Mouse (Mus musculus): ENCODE results near the gene Hdac1. TPM values are rescaled to one million over a fixed set of nuclear protein-coding genes. Genes with fewer than 3 reads are reported as not detected.

Hdac1 gene
- polyA plus RNA-seq, 1 experiment from 2014 or later, result 274 TPM

DNA sequence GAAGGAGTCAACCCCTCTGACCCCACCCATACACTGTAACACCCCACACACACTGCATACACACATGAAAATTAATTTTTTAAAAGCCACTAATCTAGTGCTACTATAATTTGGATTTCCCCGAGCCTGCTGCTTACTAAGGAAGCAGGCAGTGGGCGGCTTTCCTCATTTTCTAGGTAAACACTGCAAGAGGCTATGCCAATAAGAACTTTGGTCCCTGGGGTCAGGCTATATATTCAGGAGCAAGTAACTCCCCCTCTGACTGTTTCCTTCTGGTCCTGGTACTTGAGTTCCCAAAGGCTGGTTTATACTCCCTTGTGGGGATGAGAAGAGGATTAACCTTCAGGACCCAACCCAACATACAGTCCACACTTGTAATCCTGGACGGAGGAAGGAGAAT lies 16.6 kb downstream of the Hdac1 start:
- Histone ChIP-seq H3K36me3 (peaks cover 97% of the 10 kb centered on the region), H3K9me3 (replicated peaks) (no peaks in the 10 kb centered on the region), H3K27me3 (no peaks in the 10 kb centered on the region), H3K4me2 (no peak overlapping the region), H3K4me3 (replicated peaks) (no peak overlapping the region), H3K4me1 (no peaks in the 10 kb centered on the region), H3K9ac (no peak overlapping the region), H3K27ac (no peak overlapping the region)
- WGBS, result 62% methylated on average over 3 of the region's 3 CpGs
- no peak for ATAC-seq (replicated peaks; ENCODE audit: low FRiP score)

DNA sequence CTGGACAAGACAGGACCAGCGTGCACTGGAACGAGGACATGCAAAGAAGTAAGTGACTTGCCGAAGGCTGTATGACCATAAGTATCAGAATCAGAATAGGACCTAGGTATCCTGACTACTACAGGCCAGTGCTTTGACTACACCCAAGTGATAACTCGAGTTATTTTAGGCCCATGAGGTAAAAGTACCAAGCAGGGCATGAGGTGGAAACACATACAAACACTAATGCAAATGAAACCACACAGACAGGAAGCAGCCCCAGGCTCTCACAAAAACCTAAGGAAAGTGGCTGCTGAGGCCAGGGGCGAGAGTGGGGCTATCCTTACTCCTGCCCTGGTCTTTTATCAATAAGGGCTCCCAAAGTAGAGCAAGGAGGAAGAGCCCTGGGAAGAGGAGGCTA lies 17.2 kb downstream of the Hdac1 start:
- Histone ChIP-seq H3K9me3 (replicated peaks) (no peaks in the 10 kb centered on the region), H3K27me3 (no peaks in the 10 kb centered on the region), H3K27ac (no peak overlapping the region), H3K4me2 (no peak overlapping the region), H3K36me3 (peaks cover 97% of the 10 kb centered on the region), H3K4me3 (replicated peaks) (no peak overlapping the region), H3K9ac (no peak overlapping the region), H3K4me1 (no peaks in the 10 kb centered on the region)
- ATAC-seq (replicated peaks; ENCODE audit: low FRiP score), result no peak
- 94% methylated on average over 5 of the region's 5 CpGs for WGBS

DNA sequence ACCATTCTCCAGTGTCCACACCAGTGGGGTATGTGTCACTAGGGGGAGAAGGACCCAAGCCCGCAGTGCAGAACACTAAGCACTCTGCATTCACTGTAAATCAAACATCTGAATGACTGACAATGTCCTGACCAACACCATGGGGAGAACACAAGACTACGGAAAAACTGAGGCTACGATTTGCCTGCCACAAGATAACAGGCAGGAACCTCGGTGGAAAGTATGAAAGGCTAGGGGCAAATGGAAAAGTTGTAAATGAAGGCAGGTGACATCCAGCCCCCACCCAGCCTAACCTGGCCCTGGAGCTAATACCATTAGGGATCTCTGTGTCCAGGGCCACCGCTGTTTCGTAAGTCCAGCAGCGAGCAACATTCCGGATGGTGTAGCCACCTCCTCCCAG lies 24.0 kb downstream of the Hdac1 start:
- H3K4me3 ChIP-seq (replicated peaks), result no peak overlapping the region
- no peak overlapping the region for H3K4me2 ChIP-seq
- ATAC-seq (replicated peaks; ENCODE audit: low FRiP score), result no peak
- H3K9ac ChIP-seq, result no peak overlapping the region
- H3K9me3 ChIP-seq (replicated peaks), result no peaks in the 10 kb centered on the region
- WGBS, result 88% methylated on average over 8 of the region's 8 CpGs
- H3K27me3 ChIP-seq, result no peaks in the 10 kb centered on the region
- peaks cover 25% of the 10 kb centered on the region for H3K4me1 ChIP-seq
- no peak overlapping the region for H3K27ac ChIP-seq
- H3K36me3 ChIP-seq, result peaks cover 84% of the 10 kb centered on the region

DNA sequence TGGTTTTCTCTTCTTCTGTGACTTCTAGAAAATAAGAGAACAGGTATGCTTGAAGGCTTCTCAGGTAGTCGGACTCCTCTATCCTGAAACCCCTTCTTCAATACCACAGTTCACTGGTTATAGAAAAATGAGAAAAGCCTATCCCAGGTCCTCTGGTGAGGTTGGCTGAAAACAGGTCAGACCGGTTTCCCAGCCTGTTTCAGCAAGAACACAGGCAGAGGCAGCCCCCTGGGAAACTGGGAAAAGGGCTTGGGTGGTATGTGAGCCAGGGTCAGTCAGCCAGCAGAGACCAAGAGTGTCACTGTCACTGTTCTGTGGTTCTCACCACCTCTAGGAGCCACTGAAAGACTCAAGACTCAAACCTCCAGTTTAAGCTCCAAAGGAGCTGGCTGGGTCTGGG lies 25.6 kb downstream of the Hdac1 start:
- 49% methylated on average over 2 of the region's 2 CpGs for WGBS
- H3K27ac ChIP-seq, result peak overlapping the region; percentile 87
- H3K27me3 ChIP-seq, result no peaks in the 10 kb centered on the region
- no peak for ATAC-seq (replicated peaks; ENCODE audit: low FRiP score)
- no peaks in the 10 kb centered on the region for H3K9me3 ChIP-seq (replicated peaks)
- peak overlapping the region; percentile 84; the same call in 1 of the 2 replicates for H3K4me2 ChIP-seq
- peaks cover 35% of the 10 kb centered on the region for H3K4me1 ChIP-seq
- H3K36me3 ChIP-seq, result peaks cover 68% of the 10 kb centered on the region
- no peak overlapping the region for H3K4me3 ChIP-seq (replicated peaks)
- no peak overlapping the region for H3K9ac ChIP-seq

DNA sequence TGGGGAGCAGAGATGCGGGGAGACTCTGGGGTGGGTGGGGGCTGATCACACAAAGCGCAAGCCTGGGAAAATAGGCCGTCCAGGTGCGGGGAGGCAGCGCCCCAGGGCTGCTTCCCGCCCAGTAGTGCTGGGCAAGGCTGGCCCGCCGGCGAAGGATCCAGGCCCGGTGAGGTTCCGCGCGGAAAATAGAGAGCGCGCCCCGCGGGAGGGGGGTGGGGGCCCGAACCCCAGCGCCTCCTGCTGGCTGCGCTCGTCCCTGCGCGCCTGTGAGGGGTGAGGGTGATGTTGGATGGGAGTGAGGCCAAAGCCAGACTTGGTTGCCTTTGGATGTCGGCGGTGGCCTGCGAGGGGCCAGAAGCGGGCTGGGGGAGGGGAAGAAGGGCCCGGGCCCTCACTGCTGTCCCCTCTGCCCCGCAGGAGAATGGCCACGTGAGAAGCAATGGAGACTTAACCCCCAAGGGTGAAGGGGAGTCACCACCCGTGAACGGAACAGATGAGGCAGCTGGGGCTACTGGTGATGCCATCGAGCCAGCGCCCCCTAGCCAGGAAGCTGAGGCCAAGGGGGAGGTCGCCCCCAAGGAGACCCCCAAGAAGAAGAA lies 28.1 kb downstream of the Hdac1 start:
- peak; percentile 60 for ATAC-seq (replicated peaks; ENCODE audit: low FRiP score)
- under 1% methylated on average over 35 of the region's 35 CpGs for WGBS
- peaks cover 43% of the 10 kb centered on the region for H3K36me3 ChIP-seq
- H3K4me1 ChIP-seq, result peaks cover 52% of the 10 kb centered on the region
- H3K4me3 ChIP-seq (replicated peaks), result peak overlapping the region; percentile 100
- H3K27me3 ChIP-seq, result no peaks in the 10 kb centered on the region
- no peaks in the 10 kb centered on the region for H3K9me3 ChIP-seq (replicated peaks)
- H3K4me2 ChIP-seq, result peak overlapping the region; percentile 84
- peak overlapping the region; percentile 100 for H3K9ac ChIP-seq
- peak overlapping the region; percentile 96 for H3K27ac ChIP-seq

DNA sequence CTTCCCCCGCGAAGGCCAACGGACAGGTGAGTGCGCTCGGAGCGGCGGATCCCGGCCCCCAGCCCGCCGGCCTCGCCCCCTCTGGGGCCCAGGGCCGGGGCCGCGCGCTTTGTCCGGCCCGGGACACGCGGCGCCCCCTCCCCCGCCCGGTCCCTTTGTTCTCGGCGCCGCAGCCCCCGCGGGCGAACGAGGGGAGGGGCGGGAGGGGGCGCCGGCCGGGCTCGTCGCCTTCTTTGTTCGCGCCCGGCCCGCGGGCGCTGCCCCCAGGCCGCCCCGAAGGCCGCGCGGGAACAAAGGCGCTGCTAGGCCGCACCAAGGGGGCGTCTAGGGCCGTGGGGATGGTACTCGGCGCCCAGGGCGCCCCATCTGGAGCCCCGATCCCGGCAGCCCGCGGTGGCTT lies 28.6 kb downstream of the Hdac1 start:
- Histone ChIP-seq H3K27me3 (no peaks in the 10 kb centered on the region), H3K4me3 (replicated peaks) (peak overlapping the region; percentile 100), H3K9ac (peak overlapping the region; percentile 100), H3K9me3 (replicated peaks) (no peaks in the 10 kb centered on the region), H3K4me2 (peak overlapping the region; percentile 84), H3K27ac (peak overlapping the region; percentile 96), H3K4me1 (peaks cover 57% of the 10 kb centered on the region), H3K36me3 (peaks cover 40% of the 10 kb centered on the region)
- under 1% methylated on average over 39 of the region's 57 CpGs for WGBS
- ATAC-seq (replicated peaks; ENCODE audit: low FRiP score), result peak; percentile 40

DNA sequence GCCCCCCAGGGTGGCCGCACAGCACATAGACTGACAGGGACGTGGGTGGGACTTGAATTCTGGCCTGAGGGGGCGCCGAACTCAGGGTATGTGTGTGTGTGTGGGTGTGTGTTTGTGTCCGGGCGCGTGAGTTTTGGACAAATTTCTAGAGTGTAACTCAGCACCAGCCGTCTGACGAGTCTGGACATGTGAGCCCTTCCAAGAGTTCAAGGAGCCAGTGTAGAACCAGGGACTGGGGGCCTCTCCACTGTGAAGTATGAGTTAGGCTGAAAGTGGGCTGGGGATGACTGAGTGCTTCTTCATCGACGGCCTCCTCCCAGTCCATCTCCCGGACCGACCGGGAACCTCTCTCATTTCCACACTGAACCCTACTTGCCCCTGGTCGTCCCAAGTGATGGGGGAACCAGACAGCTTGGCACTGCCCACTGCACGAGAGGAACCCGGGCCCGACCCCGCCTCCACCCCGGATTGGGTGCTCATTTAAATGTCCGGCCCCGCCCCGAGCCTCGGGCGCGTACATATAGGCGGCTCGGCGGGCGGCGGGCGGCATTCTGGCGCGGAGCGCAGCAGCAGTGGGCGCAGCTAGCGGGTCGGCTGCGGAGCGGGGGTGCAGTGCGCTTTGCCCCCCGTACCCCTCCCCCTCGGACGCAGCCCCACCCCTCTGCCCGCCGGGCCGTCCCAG lies 29.3 kb downstream of the Hdac1 start, which contains the start of gene Marcksl1:
Gene Marcksl1, plus strand, starts transcription at position 496 of the 682 bp plus-strand sequence.
- Histone ChIP-seq H3K27me3 (no peaks in the 10 kb centered on the region), H3K9me3 (replicated peaks) (no peaks in the 10 kb centered on the region), H3K27ac (peak within 1 kb of the TSS; percentile 96), H3K36me3 (peaks cover 33% of the 10 kb centered on the region), H3K4me2 (peak within 1 kb of the TSS; percentile 84), H3K4me3 (replicated peaks) (peak within 1 kb of the TSS; percentile 100), H3K4me1 (peaks cover 59% of the 10 kb centered on the region), H3K9ac (peak within 1 kb of the TSS; percentile 100)
- peak; percentile 87 for ATAC-seq (replicated peaks; ENCODE audit: low FRiP score)
- WGBS, result 4% methylated on average over 47 of the region's 47 CpGs

DNA sequence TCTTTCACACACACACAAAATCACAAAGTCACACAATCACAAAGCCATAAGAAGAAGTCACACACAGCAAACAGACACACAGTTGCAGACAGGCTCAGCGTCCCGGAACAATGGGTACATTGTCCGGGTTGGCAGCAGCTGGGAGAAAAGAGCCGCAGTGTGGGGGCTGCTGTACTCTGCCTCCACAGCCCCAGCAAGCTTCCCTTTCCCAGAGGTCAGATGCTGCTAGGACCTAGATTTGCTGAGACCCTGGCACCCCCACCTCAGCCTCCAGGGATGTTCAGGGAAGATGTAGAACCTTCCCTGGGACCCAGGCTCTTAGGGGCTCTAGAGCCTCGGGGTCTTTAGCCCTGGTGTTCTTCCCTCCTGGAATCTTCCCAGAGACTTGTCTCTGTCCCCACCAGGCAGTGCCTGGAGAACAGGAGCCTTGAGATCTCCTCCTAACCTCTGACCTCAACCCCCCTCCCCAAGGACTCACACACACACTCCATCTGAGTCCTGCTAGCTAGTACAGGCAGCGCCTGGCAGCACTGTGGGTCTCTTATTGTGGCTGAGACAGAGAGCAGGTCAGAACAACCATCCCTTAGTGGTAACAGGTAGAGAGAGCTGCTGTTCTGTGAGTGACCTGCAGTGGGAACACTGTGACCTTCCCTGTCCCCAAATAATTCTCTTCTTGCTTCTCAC lies 31.0 kb downstream of the Hdac1 start:
- no peaks in the 10 kb centered on the region for H3K27me3 ChIP-seq
- no peaks in the 10 kb centered on the region for H3K9me3 ChIP-seq (replicated peaks)
- peaks cover 49% of the 10 kb centered on the region for H3K4me1 ChIP-seq
- H3K4me2 ChIP-seq, result no peak overlapping the region
- no peak overlapping the region for H3K9ac ChIP-seq
- peaks cover 16% of the 10 kb centered on the region for H3K36me3 ChIP-seq
- WGBS, result 54% methylated on average over 6 of the region's 6 CpGs
- no peak overlapping the region for H3K4me3 ChIP-seq (replicated peaks)
- ATAC-seq (replicated peaks; ENCODE audit: low FRiP score), result no peak
- H3K27ac ChIP-seq, result 0 out of 2 replicates have a peak overlapping the region, but pooled peaks have one; percentile 1

DNA sequence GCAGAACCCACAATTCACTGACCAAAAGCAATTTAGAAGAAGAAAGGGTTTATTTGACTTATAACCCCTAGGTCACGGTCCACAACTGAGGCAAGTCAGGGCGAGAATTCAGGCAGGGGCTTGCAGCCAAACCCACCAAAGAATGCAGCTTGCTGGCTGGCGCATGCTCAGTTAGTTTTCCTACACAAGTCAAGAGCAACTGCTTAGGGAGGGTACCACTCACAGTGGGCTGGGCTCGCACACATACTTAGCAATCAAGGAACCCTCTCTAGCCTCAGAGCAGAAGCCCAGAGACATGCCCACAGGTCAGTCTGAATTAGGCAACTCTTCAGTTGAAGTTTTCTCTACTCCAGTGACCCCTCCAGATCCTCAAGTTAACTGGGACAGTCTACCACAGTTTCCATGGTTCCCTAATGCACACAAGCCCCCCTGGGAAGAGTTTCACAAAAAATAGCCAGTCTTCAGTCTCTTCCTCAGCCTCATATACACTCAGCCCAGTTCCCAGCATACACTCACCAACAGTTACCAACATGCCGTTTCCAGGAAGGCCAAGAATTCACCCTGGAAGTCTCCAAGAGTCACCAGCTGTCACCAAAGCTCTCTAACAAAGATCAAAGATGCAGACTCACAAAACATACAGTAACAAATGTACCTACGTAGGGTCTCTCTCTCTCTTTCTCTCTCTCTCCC lies 31.6 kb downstream of the Hdac1 start:
- Histone ChIP-seq H3K4me1 (peaks cover 46% of the 10 kb centered on the region), H3K9me3 (replicated peaks) (no peaks in the 10 kb centered on the region), H3K27me3 (no peaks in the 10 kb centered on the region), H3K27ac (no peak overlapping the region), H3K4me2 (no peak overlapping the region), H3K36me3 (peaks cover 10% of the 10 kb centered on the region), H3K9ac (no peak overlapping the region), H3K4me3 (replicated peaks) (no peak overlapping the region)
- 61% methylated on average over 6 of the region's 6 CpGs for WGBS
- ATAC-seq (replicated peaks; ENCODE audit: low FRiP score), result no peak

DNA sequence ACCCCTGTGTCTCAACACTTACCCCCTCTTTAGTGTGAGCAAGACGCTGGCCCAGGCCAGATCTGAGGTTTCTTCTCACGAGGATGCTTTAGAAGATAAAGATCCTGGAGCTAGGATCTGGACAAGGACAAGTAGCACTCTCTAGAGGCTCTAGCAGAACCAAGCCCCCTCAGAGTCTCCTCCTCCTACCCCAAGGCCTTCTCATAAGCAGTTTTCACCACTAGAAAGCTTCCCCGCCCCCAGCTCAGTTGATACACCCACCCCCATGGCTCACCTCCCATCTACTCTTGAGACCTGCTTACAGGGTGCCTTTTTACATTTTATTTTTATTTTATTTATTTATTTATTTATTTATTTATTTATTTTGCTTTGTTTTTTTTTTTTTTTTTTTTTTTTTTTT lies 32.9 kb downstream of the Hdac1 start:
- Histone ChIP-seq H3K27me3 (no peaks in the 10 kb centered on the region), H3K4me1 (peaks cover 34% of the 10 kb centered on the region), H3K9me3 (replicated peaks) (no peaks in the 10 kb centered on the region), H3K4me3 (replicated peaks) (no peak overlapping the region), H3K27ac (0 out of 2 replicates have a peak overlapping the region, but pooled peaks have one; percentile 29), H3K4me2 (no peak overlapping the region), H3K36me3 (no peaks in the 10 kb centered on the region), H3K9ac (no peak overlapping the region)
- no peak for ATAC-seq (replicated peaks; ENCODE audit: low FRiP score)
- 74% methylated on average over 3 of the region's 3 CpGs for WGBS

DNA sequence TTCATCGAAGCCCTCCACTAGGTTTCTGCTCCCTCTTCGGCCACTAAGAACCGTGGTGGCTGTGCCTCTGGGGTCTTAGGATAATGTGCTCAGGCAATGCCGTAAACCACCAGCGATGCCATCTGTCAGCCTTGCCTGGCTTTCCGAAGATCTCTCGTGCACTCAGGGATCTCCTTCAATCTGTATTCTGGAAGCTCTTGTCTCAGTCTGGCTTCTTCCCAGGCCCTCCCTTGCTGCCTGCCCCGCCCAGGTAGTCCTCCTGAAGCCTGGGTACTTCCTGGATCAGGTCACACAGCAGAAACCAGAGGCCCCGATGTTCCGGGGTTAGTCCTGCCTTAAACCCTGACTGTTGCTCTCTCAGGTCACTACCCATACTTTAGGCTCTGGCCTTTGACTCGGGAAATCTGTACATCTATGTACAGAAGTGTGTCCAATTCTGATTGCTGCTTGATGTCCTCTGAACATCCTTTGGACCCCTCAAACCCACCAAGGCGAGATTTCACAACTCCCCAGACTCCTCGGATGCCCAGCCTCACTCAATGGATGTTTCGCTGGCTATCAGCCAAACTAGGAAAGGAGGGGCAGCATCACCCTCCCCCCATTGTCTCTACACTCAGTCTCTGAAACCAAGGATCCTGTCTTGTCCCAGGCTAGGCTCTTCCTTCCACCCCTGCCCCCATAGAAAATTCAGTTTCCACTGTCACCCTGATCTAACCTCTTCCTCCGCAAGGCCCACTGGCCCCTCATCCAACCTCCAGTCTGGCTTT lies 33.5 kb downstream of the Hdac1 start:
- no peak overlapping the region for H3K9ac ChIP-seq
- ATAC-seq (replicated peaks; ENCODE audit: low FRiP score), result no peak
- H3K27ac ChIP-seq, result 0 out of 2 replicates have a peak overlapping the region, but pooled peaks have one; percentile 29

More for the DNA sequence above, 33.5 kb downstream of the Hdac1 start:
- Histone ChIP-seq H3K36me3 (no peaks in the 10 kb centered on the region), H3K4me2 (no peak overlapping the region), H3K4me1 (peaks cover 34% of the 10 kb centered on the region), H3K4me3 (replicated peaks) (no peak overlapping the region), H3K27me3 (no peaks in the 10 kb centered on the region), H3K9me3 (replicated peaks) (no peaks in the 10 kb centered on the region)
- 56% methylated on average over 15 of the region's 15 CpGs for WGBS
